ENCODE assay signal across 23 mouse cellular contexts in the genomic region with DNA sequence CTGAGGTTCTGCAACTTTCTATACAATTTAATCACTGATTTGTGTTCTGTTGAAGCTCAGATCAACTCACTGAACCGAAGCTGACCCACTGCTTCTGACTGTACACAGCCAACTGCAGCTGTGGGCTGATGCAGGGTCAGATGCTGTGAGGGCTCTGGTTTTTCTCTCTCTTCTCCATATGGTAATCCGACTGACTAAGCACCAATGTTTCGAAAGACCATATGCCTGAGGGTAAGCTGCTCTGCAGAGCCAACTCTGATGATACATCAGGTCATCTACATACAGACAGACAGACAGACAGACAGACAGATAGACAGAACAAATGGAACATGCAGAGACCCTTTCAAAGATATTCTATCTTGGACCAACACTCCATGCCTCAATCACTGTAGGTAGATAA.
"Had no signal": no experiment of that assay in that cellular context is flagged by ENCODE, and none has a peak within 500 bp of the region (broad histone marks: within the 10 kb centered on the region; RNA-seq: fewer than 3 reads in every experiment).

No protein-coding gene starts in this region.

- H3K9me3 ChIP-seq: heart, embryonic 13.5 days; heart, embryonic 15.5 days; hindbrain, embryonic 13.5 days; hindbrain, embryonic 15.5 days; kidney, embryonic 15.5 days; limb, embryonic 10.5 days; limb, embryonic 12.5 days; liver, embryonic 13.5 days had no signal

- H3K27me3 ChIP-seq: heart, embryonic 13.5 days; heart, embryonic 15.5 days; hindbrain, embryonic 13.5 days; hindbrain, embryonic 15.5 days; kidney, embryonic 15.5 days; limb, embryonic 12.5 days had no signal

- H3K4me1 ChIP-seq: liver, embryonic 13.5 days had no signal

- H3K27ac ChIP-seq: heart, embryonic 13.5 days; heart, embryonic 15.5 days; hindbrain, embryonic 13.5 days; hindbrain, embryonic 15.5 days; hindbrain, postnatal 0 days; kidney, embryonic 15.5 days; layer of hippocampus, adult 2 months; left cerebral cortex, adult 2 months; limb, embryonic 10.5 days; limb, embryonic 12.5 days; liver, embryonic 13.5 days had no signal

- H3K9ac ChIP-seq: heart, embryonic 13.5 days; heart, embryonic 15.5 days; hindbrain, embryonic 13.5 days; hindbrain, embryonic 15.5 days; kidney, embryonic 15.5 days; limb, embryonic 12.5 days; liver, embryonic 13.5 days had no signal

- H3K4me3 ChIP-seq: heart, embryonic 13.5 days; heart, embryonic 15.5 days; hindbrain, embryonic 13.5 days; hindbrain, embryonic 15.5 days; kidney, embryonic 15.5 days; layer of hippocampus, adult 2 months; left cerebral cortex, adult 2 months; limb, embryonic 10.5 days; limb, embryonic 12.5 days; liver, embryonic 13.5 days had no signal

- DNase-seq: gastrocnemius, postnatal 14 days; gastrocnemius, postnatal 36 days; heart, adult 11 months; heart, postnatal 14 days; heart, postnatal 36 days; kidney, adult 11 months; kidney, adult 2 months; kidney, adult 9 months; kidney, postnatal 10 days; kidney, postnatal 25 days; kidney, postnatal 4 days; liver; liver, embryonic 13.5 days had no signal

- H3K36me3 ChIP-seq: heart, embryonic 13.5 days; heart, embryonic 15.5 days; hindbrain, embryonic 13.5 days; hindbrain, embryonic 15.5 days; kidney, embryonic 15.5 days; limb, embryonic 12.5 days; liver, embryonic 13.5 days had no signal
